Mouse (Mus musculus) ES-Bruce4 (cell line): ENCODE results near the gene Gm13420.

Experiments
- CTCF ChIP-seq: IDR thresholded peaks from one replicate; pipeline ENCODE4 v1.8.1; 2011; ENCODE audit warnings: low read depth, low read length
- EP300 ChIP-seq: IDR thresholded peaks from 2 replicates; pipeline ENCODE4 v1.6.1; 2011; ENCODE audit warnings: low read depth, low read length; ENCODE audit not compliant: insufficient read depth
- POLR2A ChIP-seq: IDR thresholded peaks from one replicate; pipeline ENCODE4 v1.8.1; 2011; ENCODE audit warnings: low read length; ENCODE audit not compliant: insufficient read depth

GRCm38 (mm10) chr2:29741207-29741606 is 10.3 kb downstream of the Gm13420 start:
- TF ChIP-seq POLR2A (no peak), CTCF (no peak), EP300 (no peak)
